Mouse (Mus musculus): Measurements from ENCODE around the gene Tspan9. TPM values are rescaled to one million over a fixed set of nuclear protein-coding genes. Genes with fewer than 3 reads are reported as not detected.

Tspan9 gene
- polyA plus RNA-seq, 1 experiment, result 87.8 TPM

- Histone ChIP-seq H3K4me3 (replicated peaks) (no peak overlapping the region), H3K27me3 (replicated peaks) (peaks cover 10% of the 10 kb centered on the region), H3K9me3 (no peaks in the 10 kb centered on the region), H3K36me3 (replicated peaks; ENCODE audit: low read length) (peaks cover 76% of the 10 kb centered on the region), H3K4me1 (peaks cover 26% of the 10 kb centered on the region; the same call in 1 of the 2 replicates)
- TF ChIP-seq FLI1 (IDR thresholded peaks at IDR 0.05; ENCODE audit: low read length), result no peak
- no peak for TF ChIP-seq GATA1 (IDR thresholded peaks at IDR 0.05; ENCODE audit: borderline replicate concordance, low read length)
Observed at GRCm38 (mm10) chr6:127970120-127970519, 173.3 kb downstream of the Tspan9 start.

- Histone ChIP-seq H3K4me3 (replicated peaks) (peak overlapping the region; percentile 17), H3K4me1 (peaks cover 22% of the 10 kb centered on the region; the same call in 1 of the 2 replicates), H3K36me3 (replicated peaks; ENCODE audit: low read length) (peaks cover 76% of the 10 kb centered on the region), H3K27me3 (replicated peaks) (peaks cover 9% of the 10 kb centered on the region), H3K9me3 (no peaks in the 10 kb centered on the region)
- TF ChIP-seq FLI1 (IDR thresholded peaks at IDR 0.05; ENCODE audit: low read length), result no peak
- TF ChIP-seq GATA1 (IDR thresholded peaks at IDR 0.05; ENCODE audit: borderline replicate concordance, low read length), result no peak
Observed at GRCm38 (mm10) chr6:127969709-127970108, 173.7 kb downstream of the Tspan9 start.

GRCm38 (mm10) chr6:127965497-127965896 lies 177.9 kb downstream of the Tspan9 start:
- Histone ChIP-seq H3K9me3 (no peaks in the 10 kb centered on the region), H3K27me3 (replicated peaks) (peaks cover 19% of the 10 kb centered on the region)

GRCm38 (mm10) chr6:127960203-127960602 lies 183.2 kb downstream of the Tspan9 start:
- no peak overlapping the region for H3K4me3 ChIP-seq (replicated peaks)
- peaks cover 41% of the 10 kb centered on the region for H3K36me3 ChIP-seq (replicated peaks; ENCODE audit: low read length)
- peaks cover 27% of the 10 kb centered on the region for H3K27me3 ChIP-seq (replicated peaks)
- TF ChIP-seq FLI1 (IDR thresholded peaks at IDR 0.05; ENCODE audit: low read length) (no peak), GATA1 (IDR thresholded peaks at IDR 0.05; ENCODE audit: borderline replicate concordance, low read length) (no peak)
- H3K9me3 ChIP-seq, result no peaks in the 10 kb centered on the region
- peaks cover 8% of the 10 kb centered on the region; the same call in 1 of the 2 replicates for H3K4me1 ChIP-seq

More at GRCm38 (mm10) chr6:127965497-127965896, 177.9 kb downstream of the Tspan9 start:
- Histone ChIP-seq H3K36me3 (replicated peaks; ENCODE audit: low read length) (peaks cover 87% of the 10 kb centered on the region), H3K4me3 (replicated peaks) (no peak overlapping the region), H3K4me1 (peaks cover 16% of the 10 kb centered on the region; the same call in 1 of the 2 replicates)
- no peak for TF ChIP-seq FLI1 (IDR thresholded peaks at IDR 0.05; ENCODE audit: low read length)
- TF ChIP-seq GATA1 (IDR thresholded peaks at IDR 0.05; ENCODE audit: borderline replicate concordance, low read length), result no peak

GRCm38 (mm10) chr6:127956172-127956571 lies 187.2 kb downstream of the Tspan9 start:
- H3K4me3 ChIP-seq (replicated peaks), result no peak overlapping the region
- no peaks in the 10 kb centered on the region for H3K9me3 ChIP-seq
- H3K4me1 ChIP-seq, result no peaks in the 10 kb centered on the region; the same call in 1 of the 2 replicates
- TF ChIP-seq GATA1 (IDR thresholded peaks at IDR 0.05; ENCODE audit: borderline replicate concordance, low read length), result no peak
- TF ChIP-seq FLI1 (IDR thresholded peaks at IDR 0.05; ENCODE audit: low read length), result no peak
- peaks cover under 1% of the 10 kb centered on the region for H3K36me3 ChIP-seq (replicated peaks; ENCODE audit: low read length)
- peaks cover 47% of the 10 kb centered on the region for H3K27me3 ChIP-seq (replicated peaks)

GRCm38 (mm10) chr6:127953071-127953470 lies 190.3 kb downstream of the Tspan9 start:
- Histone ChIP-seq H3K9me3 (no peaks in the 10 kb centered on the region), H3K36me3 (replicated peaks; ENCODE audit: low read length) (no peaks in the 10 kb centered on the region), H3K4me1 (peaks cover 24% of the 10 kb centered on the region), H3K4me3 (replicated peaks) (no peak overlapping the region), H3K27me3 (replicated peaks) (peaks cover 74% of the 10 kb centered on the region)
- TF ChIP-seq FLI1 (IDR thresholded peaks at IDR 0.05; ENCODE audit: low read length) (no peak), GATA1 (IDR thresholded peaks at IDR 0.05; ENCODE audit: borderline replicate concordance, low read length) (no peak)

GRCm38 (mm10) chr6:127949885-127950284 lies 193.5 kb downstream of the Tspan9 start:
- no peak overlapping the region for H3K4me3 ChIP-seq (replicated peaks)
- H3K4me1 ChIP-seq, result peaks cover 24% of the 10 kb centered on the region
- no peaks in the 10 kb centered on the region for H3K36me3 ChIP-seq (replicated peaks; ENCODE audit: low read length)
- TF ChIP-seq GATA1 (IDR thresholded peaks at IDR 0.05; ENCODE audit: borderline replicate concordance, low read length) (no peak), FLI1 (IDR thresholded peaks at IDR 0.05; ENCODE audit: low read length) (no peak)
- H3K27me3 ChIP-seq (replicated peaks), result peaks cover 85% of the 10 kb centered on the region
- no peaks in the 10 kb centered on the region for H3K9me3 ChIP-seq

- Histone ChIP-seq H3K27me3 (replicated peaks) (peaks cover 89% of the 10 kb centered on the region), H3K9me3 (no peaks in the 10 kb centered on the region), H3K4me1 (peaks cover 24% of the 10 kb centered on the region), H3K4me3 (replicated peaks) (no peak overlapping the region), H3K36me3 (replicated peaks; ENCODE audit: low read length) (no peaks in the 10 kb centered on the region)
- TF ChIP-seq FLI1 (IDR thresholded peaks at IDR 0.05; ENCODE audit: low read length) (no peak), GATA1 (IDR thresholded peaks at IDR 0.05; ENCODE audit: borderline replicate concordance, low read length) (no peak)
Observed at GRCm38 (mm10) chr6:127948656-127949055, 194.7 kb downstream of the Tspan9 start.

GRCm38 (mm10) chr6:127945725-127946124 lies 197.7 kb downstream of the Tspan9 start:
- Histone ChIP-seq H3K9me3 (no peaks in the 10 kb centered on the region), H3K4me3 (replicated peaks) (no peak overlapping the region), H3K27me3 (replicated peaks) (peaks cover 76% of the 10 kb centered on the region), H3K36me3 (replicated peaks; ENCODE audit: low read length) (no peaks in the 10 kb centered on the region), H3K4me1 (peaks cover 24% of the 10 kb centered on the region)
- no peak for TF ChIP-seq GATA1 (IDR thresholded peaks at IDR 0.05; ENCODE audit: borderline replicate concordance, low read length)
- TF ChIP-seq FLI1 (IDR thresholded peaks at IDR 0.05; ENCODE audit: low read length), result no peak

- Histone ChIP-seq H3K9me3 (no peaks in the 10 kb centered on the region), H3K36me3 (replicated peaks; ENCODE audit: low read length) (no peaks in the 10 kb centered on the region), H3K4me1 (no peaks in the 10 kb centered on the region), H3K4me3 (replicated peaks) (no peak overlapping the region), H3K27me3 (replicated peaks) (peaks cover 68% of the 10 kb centered on the region)
- TF ChIP-seq GATA1 (IDR thresholded peaks at IDR 0.05; ENCODE audit: borderline replicate concordance, low read length), result no peak
- no peak for TF ChIP-seq FLI1 (IDR thresholded peaks at IDR 0.05; ENCODE audit: low read length)
Observed at GRCm38 (mm10) chr6:127942421-127942820, 201.0 kb downstream of the Tspan9 start.
